Mouse (Mus musculus): ENCODE measurements around the gene Ivd.
A peak's percentile ranks its signal among the peaks of the same experiment; 100 is the strongest.

- TF ChIP-seq CTCF (conservative IDR thresholded peaks at IDR 0.05 in 1 of 2, IDR thresholded peaks at IDR 0.05 in 1 of 2; ENCODE audit: low read depth in 2 of 2, low read length in 2 of 2) (no peak), ZMIZ1 (IDR thresholded peaks at IDR 0.05; ENCODE audit: low read depth, low read length) (no peak), ZNF384 (IDR thresholded peaks at IDR 0.05; ENCODE audit: low read depth, low read length) (peak; percentile 74), POLR2A (IDR thresholded peaks at IDR 0.05; ENCODE audit: low read depth, low read length) (no peak), MAX (IDR thresholded peaks at IDR 0.05; ENCODE audit: low read length) (peak; percentile 66; the same call in 1 of the 2 replicates), EP300 (IDR thresholded peaks at IDR 0.05; ENCODE audit: low read length) (peak; percentile 32; the same call in 1 of the 2 replicates)
Measured at GRCm38 (mm10) chr2:118910605-118911278, 49.0 kb downstream of the Ivd start.
